Mouse (Mus musculus) spleen, postnatal 4 days (tissue): Measurements from ENCODE around the gene Nr5a1.

Source experiments
- DNase-seq, 2 experiments: peaks; one replicate each; pipeline ENCODE4 v3.0.0; 2022; ENCODE audit warnings: low spot score in 2 of 2

Gene Nr5a1

GRCm38 (mm10) chr2:38650340-38650739 lies 64.0 kb downstream of the Nr5a1 start:
- no peak for DNase-seq

- no peak for DNase-seq
Measured at GRCm38 (mm10) chr2:38647661-38648060, 66.7 kb downstream of the Nr5a1 start.

- DNase-seq = no peak
Measured at GRCm38 (mm10) chr2:38647201-38647606, 67.1 kb downstream of the Nr5a1 start.

- DNase-seq = peak; percentile 54 to 75
Measured at GRCm38 (mm10) chr2:38645936-38646335, 68.4 kb downstream of the Nr5a1 start.

- peak; percentile 89 to 93 for DNase-seq
Measured at GRCm38 (mm10) chr2:38643625-38644427, 70.5 kb downstream of the Nr5a1 start, which contains the start of gene Psmb7. Gene Psmb7 (minus strand): TSS chr2:38644087.
